Mouse (Mus musculus) embryo, embryonic 9.5 days (tissue): ENCODE data around the gene Hlx.
A peak's percentile ranks its signal among the peaks of the same experiment; 100 is the strongest.

Experiments used
- DNase-seq: peaks from one replicate; pipeline ENCODE4 v3.0.0-alpha.2; 2017; ENCODE audit errors: extremely low spot score

The Hlx gene

DNA sequence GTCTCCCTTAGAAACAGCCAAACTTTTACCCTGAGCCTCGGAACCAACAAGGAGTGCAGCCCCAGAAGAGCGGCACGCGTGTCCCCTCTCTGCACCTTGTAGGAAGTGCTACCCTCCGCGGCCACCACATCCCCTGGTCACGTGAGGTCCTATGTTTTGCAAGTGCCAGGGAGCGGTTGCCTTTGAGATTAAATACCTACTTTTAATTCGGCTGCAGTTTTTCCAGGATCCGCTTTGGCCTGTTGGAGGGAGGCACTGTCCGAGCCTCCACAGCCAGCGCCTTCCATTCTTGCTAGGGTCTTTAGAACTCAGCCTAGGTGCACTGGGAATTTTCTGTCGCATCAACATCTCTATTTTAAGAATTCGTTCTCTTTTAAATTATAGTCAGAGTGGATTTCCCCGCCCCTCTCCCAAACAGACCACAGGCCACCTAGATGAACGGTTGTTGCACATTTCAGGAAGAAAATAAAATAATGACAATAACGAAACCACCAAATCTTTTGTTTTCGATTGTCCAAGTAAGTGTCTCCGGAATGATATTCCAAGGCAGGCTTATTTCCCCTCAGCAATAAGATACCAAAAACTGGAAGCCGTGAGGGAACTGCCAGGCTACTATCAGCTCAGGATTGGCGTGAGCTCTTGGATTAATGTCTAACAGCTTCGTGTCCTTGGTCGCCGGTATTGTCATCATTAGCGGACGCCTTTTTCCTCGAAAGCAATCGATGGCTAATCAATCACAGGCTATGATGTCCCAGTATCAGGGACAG is 1.1 kb upstream of the Hlx start:
- DNase-seq, result no peak

DNA sequence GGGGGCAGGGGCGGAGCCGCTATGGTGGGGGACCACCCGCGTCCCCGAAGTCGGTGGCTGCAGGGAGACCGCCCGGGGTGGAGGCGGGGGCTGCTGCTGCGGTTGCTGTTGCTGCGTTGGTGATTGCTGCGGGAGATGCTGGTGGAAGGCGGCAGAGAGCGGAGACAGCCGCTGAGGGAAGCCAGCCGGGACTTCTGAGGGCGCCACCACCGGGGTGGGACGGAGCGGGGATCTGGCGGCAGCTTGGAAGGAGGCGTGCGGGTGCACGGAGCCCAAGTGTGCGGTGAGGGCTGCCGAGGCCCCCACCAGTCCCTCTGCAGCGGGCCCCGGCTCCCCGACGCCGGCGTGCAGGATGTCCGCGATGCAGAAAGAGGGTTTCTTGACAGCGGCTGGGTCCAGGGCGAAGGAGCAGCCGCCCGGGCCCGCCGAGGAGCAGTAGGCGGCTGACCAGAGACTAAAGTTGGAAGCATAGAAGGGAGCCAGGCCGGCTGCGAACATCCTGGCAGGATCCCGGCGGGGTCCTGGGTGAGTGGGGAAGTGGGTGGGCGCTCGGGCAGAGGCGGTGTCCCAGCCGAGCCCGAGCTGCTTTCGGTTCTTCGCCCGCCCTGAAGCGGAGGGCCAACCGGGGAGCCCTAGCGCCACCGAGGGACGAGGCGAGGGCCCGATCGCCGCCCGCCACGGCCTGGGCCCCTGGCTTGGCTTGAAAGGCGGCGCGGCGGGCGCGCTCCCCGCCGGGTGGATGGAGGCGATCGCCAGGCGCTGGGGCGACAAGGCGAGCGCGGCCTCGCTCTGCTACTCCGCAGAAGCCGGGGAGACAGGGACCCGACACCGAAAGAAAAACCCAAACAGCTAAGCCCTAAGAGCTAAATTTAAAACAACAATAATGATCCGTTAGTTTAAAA is 524 bp downstream of the Hlx start:
- peak; percentile 61 for DNase-seq

DNA sequence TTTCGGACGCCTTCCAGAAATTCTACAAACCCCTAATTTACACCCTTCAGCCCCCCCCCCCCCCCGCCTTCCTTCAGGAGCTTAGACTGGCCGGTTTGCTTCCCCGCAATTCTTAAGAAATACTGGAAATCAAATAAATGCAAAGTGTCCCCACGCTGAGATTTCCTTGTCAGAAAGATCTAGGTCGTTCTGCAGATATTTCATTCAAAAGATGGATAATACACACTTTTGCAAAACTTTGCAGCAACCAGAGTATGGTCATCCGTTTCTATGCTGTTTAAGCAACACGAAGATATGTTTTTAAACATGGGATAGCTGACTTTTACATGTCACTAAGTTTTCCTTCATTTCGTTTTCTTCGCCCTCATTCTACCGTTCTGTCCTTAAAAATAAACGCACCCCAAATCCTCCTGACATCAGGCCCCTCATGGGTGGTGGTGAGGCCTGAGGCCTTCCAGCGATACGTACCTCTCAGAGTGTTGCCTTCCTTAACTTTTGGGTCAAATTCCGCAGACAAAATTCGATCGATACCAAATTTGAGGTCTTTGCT is 1.3 kb downstream of the Hlx start:
- peak; percentile 33 for DNase-seq

DNA sequence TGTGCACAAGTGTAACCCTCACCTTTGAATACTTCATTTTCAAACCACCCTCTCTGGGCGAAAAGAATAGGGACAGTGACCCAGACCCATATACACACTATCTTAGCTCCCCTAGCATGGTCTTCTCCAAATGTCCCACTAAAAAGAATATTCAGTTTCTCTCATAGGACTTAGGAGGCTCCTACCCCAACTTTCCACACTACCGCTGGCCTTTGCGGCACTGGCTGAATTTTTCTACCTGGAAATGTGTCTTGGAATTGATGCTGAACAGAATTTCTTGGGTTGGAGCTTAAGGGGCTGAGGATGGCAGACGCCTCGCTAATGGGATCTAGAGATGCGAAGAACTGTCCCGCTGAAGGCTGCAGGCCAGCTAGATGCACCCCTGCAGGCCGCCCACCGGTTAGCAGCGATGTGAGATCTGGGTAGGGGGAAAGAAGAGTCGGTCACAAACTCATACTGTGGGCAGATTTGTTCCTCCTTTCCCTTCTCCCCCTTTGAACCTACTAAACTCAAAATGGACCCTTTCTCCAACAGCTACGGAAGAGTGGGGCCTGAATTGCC is 1.9 kb downstream of the Hlx start:
- DNase-seq, result peak; percentile 58

DNA sequence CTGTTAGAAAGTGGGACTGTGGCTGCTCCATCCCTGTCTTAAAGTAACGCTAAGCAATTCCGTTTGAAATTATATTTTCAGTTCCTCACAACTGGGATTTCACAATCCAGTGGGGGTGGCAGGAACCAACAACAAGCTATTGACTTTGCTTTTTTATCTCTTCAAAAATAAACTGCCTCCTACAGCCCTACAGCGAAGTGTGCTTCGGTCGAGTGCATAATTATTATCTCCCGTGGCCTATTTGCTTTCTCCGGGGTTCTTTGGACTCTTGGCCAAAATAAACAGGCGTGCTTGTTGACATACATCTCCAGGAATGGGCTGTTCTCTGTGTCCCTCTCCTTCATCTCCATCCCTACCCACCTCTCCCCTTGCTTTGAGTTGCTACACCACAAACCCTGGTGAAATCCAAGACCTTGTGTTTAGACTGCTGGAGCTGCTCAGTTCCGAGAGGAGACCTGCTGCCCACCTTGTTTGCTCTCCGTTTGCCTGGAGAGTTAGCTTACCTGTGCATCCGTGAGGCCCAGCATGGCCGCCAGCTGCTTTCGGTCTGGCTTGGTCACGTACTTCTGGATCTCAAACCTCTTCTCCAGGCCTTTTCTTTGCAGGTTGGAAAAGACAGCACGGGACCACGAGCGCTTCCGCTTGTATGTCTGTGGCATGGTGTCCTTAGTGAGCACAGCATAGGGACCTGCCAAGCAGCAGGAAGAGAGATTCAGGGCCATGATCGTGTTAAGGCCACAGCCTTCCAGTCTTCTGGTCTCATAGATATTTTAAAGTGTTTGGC is 2.9 kb downstream of the Hlx start:
- DNase-seq, result peak; percentile 43

DNA sequence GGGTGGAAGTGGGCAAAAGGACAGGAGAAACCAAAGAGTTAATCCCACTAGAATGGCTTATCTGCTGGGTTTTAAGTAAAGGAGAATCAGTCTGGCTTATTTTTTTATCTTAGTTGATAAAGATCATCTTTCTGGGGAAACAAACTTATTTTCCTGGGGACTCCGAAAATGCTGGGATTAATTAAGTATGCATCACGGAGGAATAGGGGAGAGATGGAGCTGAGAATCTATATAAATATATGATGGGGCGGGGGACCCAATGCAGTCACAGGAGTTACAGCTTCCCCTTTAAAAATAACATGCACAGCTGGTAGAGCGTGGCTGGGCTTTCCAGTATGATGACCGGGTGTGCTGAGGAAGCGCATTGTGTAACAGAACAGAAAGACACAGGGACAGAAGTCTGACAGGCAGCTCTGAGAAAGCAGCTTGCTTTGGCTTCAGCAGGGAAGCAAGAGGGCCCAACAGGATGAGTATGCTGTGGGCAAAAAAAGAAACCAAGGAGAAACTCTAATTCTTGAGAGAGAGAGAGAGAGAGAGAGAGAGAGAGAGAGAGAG is 3.8 kb downstream of the Hlx start:
- DNase-seq, result no peak

DNA sequence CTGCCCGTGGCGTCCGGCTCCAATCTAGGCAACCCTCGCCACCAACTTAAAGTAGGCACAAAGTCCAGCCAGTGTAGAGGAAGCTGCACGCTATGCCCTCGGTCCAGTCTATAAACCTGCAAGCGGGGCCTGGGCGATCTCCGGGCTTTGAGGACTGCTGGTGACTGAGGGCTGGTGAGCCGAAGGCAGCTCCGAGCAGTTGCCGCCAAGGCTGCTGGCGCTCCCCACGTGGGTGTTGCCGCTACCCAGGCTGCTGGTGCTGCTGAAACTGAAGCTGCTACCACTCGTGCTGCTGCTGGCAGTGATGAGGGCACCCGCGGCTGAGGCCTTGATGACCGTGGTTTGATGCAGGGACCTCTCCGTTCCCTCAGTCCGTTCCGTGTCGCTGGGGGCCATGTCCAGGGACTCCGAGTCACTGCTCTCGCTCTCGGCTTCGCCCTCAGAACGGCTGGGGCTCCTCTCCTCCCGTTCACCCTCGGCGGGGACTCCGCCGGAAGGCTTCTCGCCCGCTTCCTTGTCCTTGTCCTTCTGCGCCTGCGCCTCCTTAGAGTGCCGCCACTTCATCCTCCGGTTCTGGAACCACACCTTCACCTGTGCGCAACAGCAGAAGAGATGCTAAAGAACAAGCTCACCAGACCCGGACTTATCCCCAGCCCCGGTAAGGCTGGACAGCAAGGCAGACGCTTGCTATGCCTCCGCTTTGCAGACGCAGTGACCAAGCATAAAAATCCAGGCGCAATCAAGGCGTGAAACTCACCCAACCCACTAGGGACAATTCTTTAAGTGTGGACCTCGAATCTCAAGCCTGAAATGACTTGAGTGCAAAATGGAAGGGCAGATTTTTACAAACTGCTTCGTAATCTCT is 4.8 kb downstream of the Hlx start:
- DNase-seq, result peak; percentile 68

DNA sequence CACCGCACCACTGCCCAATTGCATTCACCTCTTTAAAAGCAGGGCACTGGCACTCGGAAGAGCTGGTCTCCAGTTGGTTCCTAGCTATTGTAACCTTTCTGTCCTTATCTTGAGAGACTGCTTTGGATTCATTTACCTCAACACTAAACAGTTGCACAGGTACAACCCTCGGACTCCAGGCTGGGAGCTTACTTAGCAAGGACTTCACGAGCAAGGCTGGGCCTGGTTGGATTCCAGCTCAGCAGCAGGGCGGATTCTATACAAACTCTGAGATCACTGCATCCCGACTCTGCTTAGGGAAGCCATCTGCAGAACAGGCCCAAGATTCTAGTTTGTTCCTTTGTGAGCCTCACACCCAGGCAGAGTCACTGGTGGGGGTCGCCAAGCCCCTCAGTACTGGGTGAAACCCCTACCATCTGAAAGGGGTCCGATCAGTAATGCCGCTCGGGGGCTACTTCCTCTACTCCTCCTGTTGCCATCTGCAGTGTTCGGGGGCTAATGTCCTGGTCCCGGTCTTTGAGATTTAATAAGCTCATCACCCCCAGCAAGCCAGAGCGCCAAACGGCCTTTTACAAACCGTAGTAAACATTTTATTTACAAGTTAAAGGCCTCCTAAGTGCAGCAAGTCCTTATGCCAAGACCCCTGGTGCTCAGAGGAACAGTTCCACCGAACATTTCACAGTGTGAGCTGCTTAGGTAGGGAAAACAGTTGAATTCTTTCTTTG is 5.7 kb downstream of the Hlx start:
- peak; percentile 33 for DNase-seq

DNA sequence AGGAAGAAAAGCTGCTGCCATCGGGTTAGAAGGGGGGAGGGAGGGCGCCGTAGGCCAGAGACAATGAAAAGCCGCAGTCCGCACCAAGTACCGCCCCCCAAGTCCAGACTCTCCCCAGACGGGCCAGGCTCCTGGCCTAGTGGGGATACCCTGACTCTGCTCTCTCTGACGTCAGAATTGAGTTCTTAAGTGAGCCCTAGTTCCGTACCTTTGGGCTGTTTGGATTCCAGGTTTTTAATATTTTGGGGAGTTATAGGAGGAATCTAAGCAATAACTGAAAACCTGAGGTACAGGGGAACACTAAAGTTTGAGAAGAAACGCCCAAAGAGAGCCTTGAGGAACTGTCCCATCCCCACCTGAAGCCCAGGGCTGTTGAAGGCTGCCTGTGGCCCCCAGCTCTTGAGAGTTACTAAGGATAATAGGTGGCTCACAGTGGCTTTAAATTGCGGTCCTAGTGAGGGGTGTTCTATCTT is 7.1 kb downstream of the Hlx start:
- DNase-seq, result peak; percentile 28

DNA sequence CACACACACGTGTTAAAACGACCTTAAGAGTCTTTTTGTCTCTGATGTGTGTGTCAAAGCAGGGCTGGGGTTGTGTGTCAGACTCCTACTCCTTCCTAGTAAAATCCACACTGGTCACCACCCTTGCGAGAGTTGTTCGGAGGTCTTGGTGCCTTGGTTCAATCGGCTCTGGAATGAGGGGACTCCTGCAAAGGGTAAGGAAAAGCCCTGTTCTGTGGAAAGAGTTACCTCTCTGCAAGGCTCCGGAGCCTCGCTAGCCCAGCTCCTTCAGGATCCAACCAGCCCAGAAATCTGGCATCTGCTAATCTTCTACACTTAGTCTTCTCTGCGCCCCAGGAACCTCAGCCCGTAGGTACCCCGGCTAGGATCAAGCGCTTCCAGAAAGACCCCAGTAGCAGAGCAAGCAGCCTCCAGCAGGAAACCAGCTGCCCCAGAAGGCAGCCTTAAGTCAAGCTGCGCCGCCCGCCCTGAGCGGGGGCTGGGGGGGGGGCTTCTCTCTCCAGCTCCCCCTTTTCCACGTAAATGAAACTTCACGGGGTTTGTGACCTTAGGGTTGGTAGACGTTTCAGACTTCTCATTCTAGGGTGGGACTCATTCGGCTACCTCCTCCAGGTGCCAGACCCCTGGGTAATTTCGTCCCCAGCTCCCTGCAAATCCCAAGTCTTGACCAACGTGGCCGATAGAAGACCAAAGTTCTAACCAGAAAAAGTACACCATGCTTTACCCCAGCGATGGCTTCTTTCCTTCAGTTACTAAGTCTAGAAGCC is 7.7 kb downstream of the Hlx start:
- peak; percentile 32 for DNase-seq

DNA sequence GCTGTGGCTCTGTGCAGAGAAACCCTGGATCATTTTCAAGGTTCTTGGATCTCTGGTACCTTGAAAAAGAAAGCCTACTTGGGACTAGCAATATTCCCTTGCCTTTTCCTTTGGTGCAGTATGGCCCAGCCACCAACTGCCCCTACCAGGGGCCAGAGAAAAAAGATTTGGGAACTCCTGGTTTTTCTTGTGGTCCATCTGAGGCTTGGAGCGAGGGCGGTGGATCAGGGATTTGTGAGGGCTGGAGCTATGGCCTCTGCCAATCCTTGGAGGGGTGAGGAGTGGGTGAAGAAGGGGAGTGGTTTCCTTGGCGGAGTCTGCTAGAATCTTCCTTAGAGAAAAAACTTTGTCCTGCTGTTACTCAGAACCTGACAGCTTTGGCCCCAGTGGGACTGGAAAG is 8.5 kb downstream of the Hlx start:
- DNase-seq, result peak; percentile 31

DNA sequence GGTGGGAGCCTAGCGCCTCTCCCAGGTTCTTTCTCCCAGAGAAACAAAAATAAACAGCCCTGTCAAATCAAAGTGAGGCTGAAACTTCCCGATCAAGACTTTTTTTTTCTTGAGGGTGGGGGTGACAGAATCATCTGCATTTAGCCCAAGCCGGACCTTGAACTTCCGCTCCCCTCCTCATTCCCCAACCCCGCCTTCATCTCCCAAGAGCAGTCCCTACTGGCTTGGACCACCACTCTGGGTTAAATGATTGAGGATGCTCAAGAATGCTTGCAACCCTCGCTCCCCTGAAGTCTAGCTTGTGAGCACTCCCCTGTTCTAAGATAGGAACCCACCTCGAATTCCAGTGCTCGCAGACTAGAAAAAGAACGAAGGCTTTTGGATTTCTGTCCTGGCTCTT is 11.3 kb downstream of the Hlx start:
- DNase-seq, result no peak

DNA sequence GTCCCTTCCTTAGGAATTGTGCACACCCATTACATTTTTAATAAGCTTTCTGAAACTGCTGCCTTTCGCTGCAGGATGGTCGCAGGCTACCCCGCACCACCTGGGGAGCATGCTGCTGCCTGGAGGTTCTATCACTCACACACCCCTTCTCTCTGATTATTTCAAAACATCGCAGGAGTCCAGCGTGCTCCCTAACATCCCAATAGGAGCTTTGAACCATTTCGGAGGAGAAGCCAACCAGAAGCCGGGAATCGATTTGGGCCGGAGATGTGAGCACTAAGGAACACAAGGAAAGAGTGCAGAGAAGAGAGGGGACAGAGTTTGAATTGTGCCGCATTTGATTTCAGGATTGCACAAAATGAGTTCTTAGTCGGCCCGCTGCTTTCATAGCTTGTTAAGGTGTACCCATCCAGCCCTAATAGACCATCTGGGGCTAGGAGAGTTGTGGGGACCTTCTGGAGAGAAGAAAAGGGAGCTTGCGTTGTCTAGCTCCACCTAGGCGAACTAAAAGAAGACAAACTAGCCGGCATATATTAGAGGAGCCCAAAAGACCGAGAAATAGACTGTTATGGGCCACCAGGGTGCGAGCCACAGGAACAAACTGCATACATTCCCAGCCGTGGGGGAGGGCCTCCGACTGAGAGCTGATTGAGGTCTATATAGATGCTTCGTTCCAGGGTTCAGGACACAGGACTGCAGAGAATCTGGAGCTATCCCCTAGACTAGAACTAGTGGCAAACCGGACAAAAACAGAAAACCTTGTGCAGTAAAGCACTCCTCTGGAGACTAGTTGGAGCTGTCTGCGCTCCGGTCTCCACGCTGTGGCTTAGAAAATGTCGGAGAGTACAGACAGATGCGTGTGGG is 12.0 kb downstream of the Hlx start:
- peak; percentile 45 for DNase-seq

DNA sequence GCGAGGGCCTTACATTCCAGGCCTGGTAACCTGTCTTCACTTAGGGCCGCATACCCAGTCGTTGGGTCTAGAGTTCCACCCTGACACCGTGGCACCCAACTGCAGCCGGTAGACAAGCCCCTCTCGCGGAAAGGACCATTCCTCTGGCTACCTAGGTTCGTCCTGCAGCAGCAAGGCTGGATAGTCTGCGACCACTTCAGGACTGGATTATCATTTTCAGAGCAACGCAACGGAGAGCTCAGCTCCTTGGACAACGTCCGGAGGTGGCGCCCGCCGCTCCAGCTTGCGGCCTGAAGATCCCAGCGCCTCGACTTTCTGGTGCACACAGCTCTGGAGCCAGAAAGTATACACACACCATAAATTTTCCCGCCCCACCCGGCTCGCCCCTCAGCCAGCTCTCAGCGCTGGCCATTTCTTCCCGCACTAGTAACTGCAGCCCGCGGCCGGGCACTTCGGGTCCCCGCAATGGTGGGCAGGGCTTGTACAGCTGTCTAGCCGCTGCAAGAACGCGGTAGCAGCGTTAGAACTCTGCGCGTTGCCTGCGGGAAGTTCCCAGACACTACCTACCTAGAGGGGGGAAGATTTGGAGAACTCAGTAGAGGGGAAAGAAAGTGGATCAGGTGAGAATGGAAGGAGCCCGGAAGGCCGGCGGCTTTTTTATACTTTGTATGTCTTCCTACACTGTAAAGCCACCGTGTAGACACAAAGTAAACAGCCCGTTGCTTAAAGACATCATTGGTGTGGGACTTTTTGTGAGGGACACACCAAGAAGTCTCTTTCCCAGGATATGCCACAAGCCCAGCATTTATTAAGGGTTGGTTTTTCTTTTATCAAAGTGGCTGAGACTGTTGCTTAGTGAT is 13.9 kb downstream of the Hlx start:
- peak; percentile 55 for DNase-seq

DNA sequence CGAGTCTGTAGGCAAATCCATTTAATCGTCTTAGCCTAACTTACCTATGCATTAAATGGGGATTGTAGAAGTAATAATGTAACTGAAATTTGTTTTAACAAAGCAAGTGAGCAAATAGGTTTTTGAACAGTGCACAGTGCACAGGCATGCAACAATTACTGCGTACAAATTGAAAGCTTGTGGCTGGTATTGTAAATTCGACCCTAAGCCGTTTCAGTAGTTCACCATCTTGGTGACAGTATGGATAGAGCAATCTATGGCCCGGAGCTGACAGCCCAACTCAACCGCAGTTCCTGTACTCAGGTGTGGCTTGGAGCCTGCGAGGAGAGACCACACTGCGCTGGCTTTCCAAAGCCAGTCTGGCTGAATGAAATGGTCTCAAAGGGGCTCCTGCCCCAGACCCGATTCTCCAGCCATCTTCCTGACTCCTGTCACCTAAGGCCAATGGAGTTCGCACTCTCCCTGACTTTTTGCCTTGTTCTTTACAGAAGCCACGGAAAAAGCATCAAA is 14.7 kb downstream of the Hlx start:
- no peak for DNase-seq

DNA sequence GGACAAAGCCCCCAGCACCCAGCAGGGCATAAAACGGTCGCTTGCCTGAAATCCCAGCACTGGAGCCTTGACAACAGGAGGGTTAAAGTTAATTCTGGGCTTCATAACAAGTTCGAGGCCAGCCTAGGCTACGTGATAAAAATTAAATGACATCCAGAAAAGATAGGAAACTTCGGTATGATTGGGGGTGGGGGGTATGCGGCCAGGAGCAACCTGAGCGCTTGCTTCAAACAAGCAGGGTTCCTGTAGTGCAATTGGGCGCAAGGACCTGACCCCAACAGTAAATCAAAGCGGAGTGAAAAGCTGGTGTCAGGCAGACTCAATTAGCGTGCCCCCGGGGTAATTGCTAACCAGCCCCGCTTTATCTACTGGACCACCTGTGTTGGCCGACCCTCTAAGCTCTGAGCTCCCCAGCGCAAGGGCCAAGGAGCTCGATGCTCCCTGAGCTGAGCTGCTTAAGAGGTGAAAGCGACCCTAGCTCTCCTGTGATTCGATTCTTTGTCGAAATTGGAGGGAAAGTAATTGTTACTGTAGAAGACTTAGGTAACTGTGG is 15.3 kb downstream of the Hlx start:
- DNase-seq, result peak; percentile 64
